ENCODE assay signal across 10 mouse cellular contexts in the genomic region with DNA sequence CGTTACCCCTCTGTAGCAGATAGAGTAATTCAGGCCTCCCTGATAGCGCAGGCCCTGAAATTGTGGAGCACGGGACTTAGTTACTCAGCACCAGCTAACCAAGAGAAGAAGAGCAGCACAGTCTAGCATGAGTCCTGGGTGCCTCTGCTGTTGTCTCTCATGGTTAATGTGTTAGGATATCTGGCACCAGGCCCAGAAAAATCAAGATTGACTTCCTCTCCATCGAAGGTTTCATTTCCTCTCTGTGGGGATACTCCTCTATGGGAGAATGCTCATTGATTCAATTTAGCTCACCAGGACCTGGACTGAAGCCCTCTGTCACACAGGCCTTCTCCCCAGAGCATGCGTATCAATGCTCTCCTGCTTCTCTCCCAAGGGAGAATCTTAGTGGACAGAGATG. TPM values are rescaled to one million over a fixed set of nuclear protein-coding genes. Genes with fewer than 3 reads are reported as not detected.
DNase-seq lines count a peak whose midpoint lies in the region; ATAC-seq and TF ChIP-seq lines count a peak whose summit lies in the region.
"Had no signal": no experiment of that assay in that cellular context is flagged by ENCODE, and none has a peak within 500 bp of the region (broad histone marks: within the 10 kb centered on the region; RNA-seq: fewer than 3 reads in every experiment).

No protein-coding gene starts in this region.

- no peak overlapping the region for H3K4me2 ChIP-seq in kidney, postnatal 0 days (ENCODE audit: low read length)
- H3K4me2 ChIP-seq in forebrain, embryonic 15.5 days (replicated peaks), result no peak overlapping the region
- H3K4me2 ChIP-seq: hindbrain, embryonic 15.5 days had no signal

- H3K27me3 ChIP-seq in kidney, postnatal 0 days (ENCODE audit: insufficient read depth, low read length), result no peaks in the 10 kb centered on the region
- H3K27me3 ChIP-seq in forebrain, embryonic 15.5 days, result no peaks in the 10 kb centered on the region
- H3K27me3 ChIP-seq: hindbrain, embryonic 15.5 days had no signal

- H3K36me3 ChIP-seq in kidney, postnatal 0 days (ENCODE audit: insufficient read depth, low read length), result no peaks in the 10 kb centered on the region
- H3K36me3 ChIP-seq in forebrain, embryonic 15.5 days, result no peaks in the 10 kb centered on the region
- H3K36me3 ChIP-seq: G1E; hindbrain, embryonic 15.5 days had no signal

- TF ChIP-seq CTCF in kidney, postnatal 0 days (IDR thresholded peaks at IDR 0.05; ENCODE audit: low read depth), result no peak
- no peak for TF ChIP-seq CTCF in bone marrow macrophage, adult 2 months (IDR thresholded peaks at IDR 0.05; ENCODE audit: low read depth, low read length)

- DNase-seq in kidney, postnatal 0 days (ENCODE audit: low spot score), result peak; percentile 40
- DNase-seq in kidney, adult 11 months, result no peak
- peak; percentile 56 to 63 for DNase-seq in heart, postnatal 10 days
- DNase-seq in lung, postnatal 36 days, result peak; percentile 75
- DNase-seq in adrenal gland, postnatal 10 days, result no peak
- no peak for DNase-seq in Muller cell, postnatal 12 days (ENCODE audit: inconsistent ontology term)

- no peak for TF ChIP-seq POLR2A in bone marrow macrophage, adult 2 months (IDR thresholded peaks at IDR 0.05; ENCODE audit: borderline replicate concordance, low read depth, low read length)

- no peak for ATAC-seq in kidney, postnatal 0 days (replicated peaks; ENCODE audit: low FRiP score, low read depth)
- ATAC-seq in forebrain, embryonic 15.5 days (replicated peaks), result no peak

- WGBS in kidney, postnatal 0 days, result 68% methylated on average over 5 of the region's 5 CpGs
- WGBS in forebrain, embryonic 15.5 days, result 81% methylated on average over 5 of the region's 5 CpGs

- no peaks in the 10 kb centered on the region; the same call in 1 of the 2 replicates for H3K4me1 ChIP-seq in kidney, postnatal 0 days (replicated peaks; ENCODE audit: insufficient read depth, low read length)
- H3K4me1 ChIP-seq in bone marrow macrophage, adult 2 months (ENCODE audit: control insufficient read depth, insufficient read depth, low read length), result peaks cover 14% of the 10 kb centered on the region
- no peaks in the 10 kb centered on the region for H3K4me1 ChIP-seq in forebrain, embryonic 15.5 days
- H3K4me1 ChIP-seq: hindbrain, embryonic 15.5 days had no signal

- no peak overlapping the region for H3K4me3 ChIP-seq in kidney, postnatal 0 days (replicated peaks; ENCODE audit: low read depth, low read length)
- no peak overlapping the region for H3K4me3 ChIP-seq in bone marrow macrophage, adult 2 months (ENCODE audit: insufficient read depth, low read length)
- no peak overlapping the region for H3K4me3 ChIP-seq in forebrain, embryonic 15.5 days
- H3K4me3 ChIP-seq: hindbrain, embryonic 15.5 days had no signal

- intact Hi-C loops in heart, postnatal 10 days (cut with DNase I), result no loop called here

- H3K9me3 ChIP-seq in kidney, postnatal 0 days (replicated peaks; ENCODE audit: low read length), result no peaks in the 10 kb centered on the region
- no peaks in the 10 kb centered on the region for H3K9me3 ChIP-seq in forebrain, embryonic 15.5 days
- H3K9me3 ChIP-seq: G1E; hindbrain, embryonic 15.5 days had no signal

- no peak overlapping the region for H3K27ac ChIP-seq in kidney, postnatal 0 days
- peak overlapping the region; percentile 39 for H3K27ac ChIP-seq in bone marrow macrophage, adult 2 months (ENCODE audit: insufficient read depth, low read depth, low read length)
- no peak overlapping the region for H3K27ac ChIP-seq in forebrain, embryonic 15.5 days (replicated peaks)
- H3K27ac ChIP-seq: hindbrain, embryonic 15.5 days had no signal

- H3K9ac ChIP-seq in kidney, postnatal 0 days (ENCODE audit: low read depth, low read length), result no peak overlapping the region
- H3K9ac ChIP-seq in forebrain, embryonic 15.5 days (replicated peaks), result no peak overlapping the region
- H3K9ac ChIP-seq: hindbrain, embryonic 15.5 days had no signal

RNA-seq across cellular contexts. Expression of a gene that starts 15.6 kb away (rescaled TPM):
- polyA plus RNA-seq in kidney, postnatal 0 days (2015; fragmentation: Nextera tagmentation; extraction: Ambion mirVana), result 34.3 and 36.6 TPM in 2 replicates
- 25.5 and 26.0 TPM in 2 replicates for polyA plus RNA-seq in bone marrow macrophage, adult 2 months (2012; ENCODE audit: insufficient read depth, insufficient read length, missing spikeins)
- total RNA-seq in heart, postnatal 10 days (2021), result 10 to 100 TPM; 32.7 to 33.8 TPM
- total RNA-seq in adrenal gland, postnatal 10 days (2021), result 10 to 100 TPM; 34.9 to 36.8 TPM
- 63.6 and 66.6 TPM in 2 replicates for polyA plus RNA-seq in forebrain, embryonic 15.5 days (2015; fragmentation: Nextera tagmentation; extraction: Ambion mirVana)

Comparison
In these comparisons a context has a peak if more than half of its experiments do, and no peak if none do; other contexts are left out.
1. DNase-seq: peak in kidney, postnatal 0 days (single experiment), heart, postnatal 10 days (2 of 2) and lung, postnatal 36 days (single experiment); none in kidney, adult 11 months (single experiment), adrenal gland, postnatal 10 days (single experiment) and Muller cell, postnatal 12 days (single experiment).